In the genomic region with DNA sequence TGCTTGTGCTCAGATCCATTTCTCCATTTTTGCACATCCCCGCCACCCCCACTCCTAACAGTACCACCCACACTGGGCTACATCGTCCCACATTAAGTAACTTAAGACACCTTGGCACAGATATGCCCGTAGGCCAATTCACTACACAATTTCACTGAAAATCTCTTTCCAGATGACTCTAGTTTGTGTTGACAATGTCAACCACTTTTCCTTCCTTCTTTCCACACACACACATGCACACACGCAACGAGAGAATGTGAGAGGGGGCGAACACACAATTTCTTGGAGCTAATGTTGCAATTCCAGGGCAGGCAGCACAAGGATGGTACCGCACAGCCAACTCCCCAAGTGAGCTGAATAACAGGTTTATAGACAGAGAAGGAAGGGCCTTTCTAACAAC, we compare ENCODE assay signal across 32 mouse cellular contexts.
"Had no signal": no experiment of that assay in that cellular context is flagged by ENCODE, and none has a peak within 500 bp of the region (broad histone marks: within the 10 kb centered on the region; RNA-seq: fewer than 3 reads in every experiment).

No protein-coding gene starts in this region.

- H3K9me3 ChIP-seq: heart, embryonic 13.5 days; heart, embryonic 15.5 days; hindbrain, embryonic 10.5 days; hindbrain, embryonic 12.5 days; hindbrain, embryonic 13.5 days; hindbrain, embryonic 15.5 days; intestine, embryonic 15.5 days; kidney, embryonic 15.5 days had no signal

- H3K36me3 ChIP-seq: heart, embryonic 12.5 days; heart, embryonic 15.5 days; hindbrain, embryonic 12.5 days; hindbrain, embryonic 13.5 days; hindbrain, embryonic 15.5 days; intestine, embryonic 15.5 days had no signal

- ATAC-seq: hindbrain, embryonic 16.5 days; hindbrain, postnatal 0 days; inflammation-experienced regulatory T-cells, adult 6 months; intestine, embryonic 15.5 days; intestine, embryonic 16.5 days; intestine, postnatal 0 days had no signal

- H3K9ac ChIP-seq: heart, embryonic 12.5 days; heart, embryonic 13.5 days; heart, embryonic 15.5 days; hindbrain, embryonic 12.5 days; hindbrain, embryonic 13.5 days; hindbrain, embryonic 14.5 days; hindbrain, embryonic 15.5 days; intestine, embryonic 15.5 days; kidney, embryonic 15.5 days had no signal

- H3K4me1 ChIP-seq: intestine, embryonic 15.5 days; kidney, embryonic 15.5 days had no signal

- H3K4me3 ChIP-seq: heart, embryonic 12.5 days; heart, embryonic 13.5 days; heart, embryonic 15.5 days; hindbrain, embryonic 10.5 days; hindbrain, embryonic 12.5 days; hindbrain, embryonic 13.5 days; hindbrain, embryonic 15.5 days; intestine, embryonic 15.5 days; kidney, embryonic 15.5 days; layer of hippocampus, adult 2 months; left cerebral cortex, adult 2 months had no signal

- DNase-seq: heart, postnatal 14 days; heart, postnatal 36 days; heart, postnatal 4 days; kidney, adult 11 months; kidney, adult 18-20 months; kidney, adult 2 months; kidney, adult 8-10 months; kidney, adult 9 months; kidney, postnatal 10 days; kidney, postnatal 14 days; kidney, postnatal 4 days; layer of hippocampus, adult 9-11 months; layer of hippocampus, postnatal 36 days had no signal

- H3K27ac ChIP-seq: heart, embryonic 13.5 days; heart, embryonic 15.5 days; hindbrain, embryonic 10.5 days; hindbrain, embryonic 12.5 days; hindbrain, embryonic 13.5 days; hindbrain, embryonic 14.5 days; hindbrain, embryonic 15.5 days; hindbrain, postnatal 0 days; intestine, embryonic 15.5 days; kidney, embryonic 15.5 days; kidney, postnatal 0 days; layer of hippocampus, adult 2 months; left cerebral cortex, adult 2 months had no signal

- H3K27me3 ChIP-seq: heart, embryonic 12.5 days; heart, embryonic 13.5 days; heart, embryonic 15.5 days; hindbrain, embryonic 12.5 days; hindbrain, embryonic 13.5 days; hindbrain, embryonic 15.5 days; intestine, embryonic 15.5 days; kidney, embryonic 15.5 days had no signal

- H3K4me2 ChIP-seq: heart, embryonic 11.5 days; heart, embryonic 12.5 days; heart, embryonic 13.5 days; heart, embryonic 15.5 days; hindbrain, embryonic 12.5 days; hindbrain, embryonic 13.5 days; hindbrain, embryonic 14.5 days; hindbrain, embryonic 15.5 days; intestine, embryonic 15.5 days; kidney, embryonic 15.5 days had no signal
